Mouse (Mus musculus): ENCODE data around the gene Lmo4. TPM values are rescaled to one million over a fixed set of nuclear protein-coding genes. Genes with fewer than 3 reads are reported as not detected.

Lmo4 gene
- total and polyA plus RNA-seq, 2 experiments from 2014 or later, result 77.9 to 139 TPM

GRCm38 (mm10) chr3:144238482-144238881 lies 33.5 kb upstream of the Lmo4 start:
- no peak overlapping the region for H3K4me3 ChIP-seq (ENCODE audit: low read depth, low read length)
- H3K27ac ChIP-seq (ENCODE audit: low read depth, low read length), result no peak overlapping the region
- no peak for DNase-seq (ENCODE audit: low spot score)
- ATAC-seq (ENCODE audit: low FRiP score), result no peak
- H3K27me3 ChIP-seq (ENCODE audit: insufficient read depth, low read length), result no peaks in the 10 kb centered on the region
- H3K9ac ChIP-seq (replicated peaks; ENCODE audit: low read length, poor library complexity, severe bottlenecking), result no peak overlapping the region
- no peaks in the 10 kb centered on the region for H3K36me3 ChIP-seq (ENCODE audit: insufficient read depth, low read length)
- H3K9me3 ChIP-seq (ENCODE audit: low read length), result no peaks in the 10 kb centered on the region
- TF ChIP-seq CTCF (IDR thresholded peaks at IDR 0.05), result no peak
- WGBS, result 95% methylated on average over 11 of the region's 11 CpGs
- H3K4me2 ChIP-seq (ENCODE audit: low read depth, low read length, poor library complexity, severe bottlenecking), result no peak overlapping the region
- no peaks in the 10 kb centered on the region for H3K4me1 ChIP-seq (ENCODE audit: insufficient read depth, low read length)

DNA sequence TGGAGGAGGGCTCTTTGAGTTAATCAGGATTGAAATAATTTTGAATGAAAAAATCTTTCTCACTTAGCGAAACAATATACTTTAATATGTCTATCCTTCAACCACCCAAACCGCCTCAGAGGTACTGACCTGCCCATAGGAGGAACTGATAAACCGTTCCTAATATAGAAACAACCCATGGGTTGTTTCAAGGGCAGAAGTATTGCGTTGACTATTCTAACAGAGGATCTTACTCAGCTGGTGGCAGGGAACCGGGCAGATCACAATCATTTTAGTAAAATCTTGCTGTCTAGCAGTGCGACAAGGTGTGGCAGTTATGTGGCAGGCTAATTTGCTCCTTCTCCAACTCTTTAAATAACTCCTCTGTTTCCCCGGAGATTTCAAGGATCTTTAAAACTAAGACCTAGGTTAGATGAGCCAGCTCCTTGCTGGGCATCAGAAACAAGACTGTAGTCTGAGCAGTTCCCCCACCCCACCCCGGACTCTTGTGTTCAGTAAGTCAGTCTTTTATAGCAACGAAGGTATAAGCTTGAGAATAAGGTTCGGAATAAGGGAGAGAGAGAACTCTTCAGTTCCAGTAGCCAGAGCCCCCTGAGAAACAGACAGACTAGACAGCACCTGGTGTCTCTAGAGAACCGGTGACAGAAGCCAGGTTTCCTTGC lies 27.5 kb upstream of the Lmo4 start:
- Histone ChIP-seq H3K9ac (replicated peaks; ENCODE audit: low read length, poor library complexity, severe bottlenecking) (no peak overlapping the region), H3K4me1 (ENCODE audit: insufficient read depth, low read length) (no peaks in the 10 kb centered on the region), H3K4me3 (ENCODE audit: low read depth, low read length) (no peak overlapping the region), H3K27me3 (ENCODE audit: insufficient read depth, low read length) (no peaks in the 10 kb centered on the region), H3K9me3 (ENCODE audit: low read length) (no peaks in the 10 kb centered on the region), H3K4me2 (ENCODE audit: low read depth, low read length, poor library complexity, severe bottlenecking) (no peak overlapping the region), H3K27ac (ENCODE audit: low read depth, low read length) (no peak overlapping the region), H3K36me3 (ENCODE audit: insufficient read depth, low read length) (no peaks in the 10 kb centered on the region)
- DNase-seq (ENCODE audit: low spot score) (no peak), ATAC-seq (ENCODE audit: low FRiP score) (no peak)
- TF ChIP-seq CTCF (IDR thresholded peaks at IDR 0.05), result no peak
- 89% methylated on average over 11 of the region's 11 CpGs for WGBS

DNA sequence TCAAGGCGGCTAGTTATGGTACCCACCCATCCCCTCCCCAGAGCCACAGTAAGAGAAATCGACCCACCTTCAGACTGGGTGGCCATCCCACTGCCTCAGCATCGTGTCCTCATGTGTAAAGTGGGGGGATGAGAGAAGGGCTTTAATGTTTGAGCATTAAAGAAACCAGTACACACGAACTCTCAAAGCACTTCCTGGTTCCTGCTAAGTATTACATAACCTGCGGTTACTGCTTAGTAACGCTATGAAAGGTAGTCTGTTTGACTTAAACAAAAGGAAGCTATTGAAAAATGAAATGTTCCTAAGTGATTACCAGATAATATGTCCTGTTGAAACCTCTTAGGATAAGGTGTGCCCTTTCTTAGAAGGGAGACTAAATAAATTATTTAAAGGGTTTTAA lies 26.9 kb upstream of the Lmo4 start:
- Histone ChIP-seq H3K4me1 (ENCODE audit: insufficient read depth, low read length) (no peaks in the 10 kb centered on the region), H3K27ac (ENCODE audit: low read depth, low read length) (no peak overlapping the region), H3K27me3 (ENCODE audit: insufficient read depth, low read length) (no peaks in the 10 kb centered on the region), H3K4me3 (ENCODE audit: low read depth, low read length) (no peak overlapping the region), H3K36me3 (ENCODE audit: insufficient read depth, low read length) (no peaks in the 10 kb centered on the region), H3K9ac (replicated peaks; ENCODE audit: low read length, poor library complexity, severe bottlenecking) (no peak overlapping the region), H3K4me2 (ENCODE audit: low read depth, low read length, poor library complexity, severe bottlenecking) (no peak overlapping the region), H3K9me3 (ENCODE audit: low read length) (no peaks in the 10 kb centered on the region)
- no peak for TF ChIP-seq CTCF (IDR thresholded peaks at IDR 0.05)
- 88% methylated on average over 6 of the region's 6 CpGs for WGBS
- ATAC-seq (ENCODE audit: low FRiP score) (no peak), DNase-seq (ENCODE audit: low spot score) (no peak)

DNA sequence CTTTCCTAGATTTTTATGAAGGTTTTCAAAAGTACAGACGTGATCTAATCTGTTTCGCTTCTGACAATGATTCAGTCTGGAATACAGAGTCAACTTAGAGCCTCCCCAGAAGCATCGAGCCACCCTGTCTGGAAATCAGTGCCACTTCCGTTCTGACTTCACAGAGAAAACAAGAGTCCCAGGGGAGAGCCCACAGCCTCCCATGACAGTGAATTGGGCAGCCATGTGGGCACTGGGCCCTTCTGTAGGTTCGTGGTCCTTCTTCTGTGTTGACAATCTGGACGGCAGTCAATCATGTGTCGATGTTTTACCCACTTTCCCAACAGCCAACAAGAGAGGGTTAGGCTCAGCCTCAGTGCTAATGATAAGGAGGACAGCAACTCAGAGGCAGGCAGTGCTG lies 26.4 kb upstream of the Lmo4 start:
- Histone ChIP-seq H3K4me1 (ENCODE audit: insufficient read depth, low read length) (no peaks in the 10 kb centered on the region), H3K9ac (replicated peaks; ENCODE audit: low read length, poor library complexity, severe bottlenecking) (no peak overlapping the region), H3K4me3 (ENCODE audit: low read depth, low read length) (no peak overlapping the region), H3K9me3 (ENCODE audit: low read length) (no peaks in the 10 kb centered on the region), H3K36me3 (ENCODE audit: insufficient read depth, low read length) (no peaks in the 10 kb centered on the region), H3K4me2 (ENCODE audit: low read depth, low read length, poor library complexity, severe bottlenecking) (no peak overlapping the region), H3K27ac (ENCODE audit: low read depth, low read length) (no peak overlapping the region), H3K27me3 (ENCODE audit: insufficient read depth, low read length) (no peaks in the 10 kb centered on the region)
- no peak for DNase-seq (ENCODE audit: low spot score)
- no peak for TF ChIP-seq CTCF (IDR thresholded peaks at IDR 0.05)
- 88% methylated on average over 7 of the region's 7 CpGs for WGBS
- ATAC-seq (ENCODE audit: low FRiP score), result no peak

GRCm38 (mm10) chr3:144230016-144230415 lies 25.0 kb upstream of the Lmo4 start:
- Histone ChIP-seq H3K27me3 (ENCODE audit: insufficient read depth, low read length) (no peaks in the 10 kb centered on the region), H3K9me3 (ENCODE audit: low read length) (no peaks in the 10 kb centered on the region), H3K4me1 (ENCODE audit: insufficient read depth, low read length) (no peaks in the 10 kb centered on the region), H3K4me2 (ENCODE audit: low read depth, low read length, poor library complexity, severe bottlenecking) (no peak overlapping the region), H3K27ac (ENCODE audit: low read depth, low read length) (no peak overlapping the region), H3K36me3 (ENCODE audit: insufficient read depth, low read length) (no peaks in the 10 kb centered on the region), H3K4me3 (ENCODE audit: low read depth, low read length) (no peak overlapping the region), H3K9ac (replicated peaks; ENCODE audit: low read length, poor library complexity, severe bottlenecking) (no peak overlapping the region)
- ATAC-seq (ENCODE audit: low FRiP score) (no peak), DNase-seq (ENCODE audit: low spot score) (no peak)
- WGBS, result 68% methylated on average over 9 of the region's 9 CpGs
- TF ChIP-seq CTCF (IDR thresholded peaks at IDR 0.05), result no peak

- H3K4me2 ChIP-seq (ENCODE audit: low read depth, low read length, poor library complexity, severe bottlenecking), result no peak overlapping the region
- no peak overlapping the region for H3K27ac ChIP-seq (ENCODE audit: low read depth, low read length)
- no peak for TF ChIP-seq CTCF (IDR thresholded peaks at IDR 0.05)
- no peak overlapping the region for H3K9ac ChIP-seq (replicated peaks; ENCODE audit: low read length, poor library complexity, severe bottlenecking)
- H3K9me3 ChIP-seq (ENCODE audit: low read length), result no peaks in the 10 kb centered on the region
- no peak for ATAC-seq (ENCODE audit: low FRiP score)
- 52% methylated on average over 7 of the region's 7 CpGs for WGBS
- no peak for DNase-seq (ENCODE audit: low spot score)
- no peaks in the 10 kb centered on the region for H3K27me3 ChIP-seq (ENCODE audit: insufficient read depth, low read length)
- no peak overlapping the region for H3K4me3 ChIP-seq (ENCODE audit: low read depth, low read length)
- H3K36me3 ChIP-seq (ENCODE audit: insufficient read depth, low read length), result no peaks in the 10 kb centered on the region
- H3K4me1 ChIP-seq (ENCODE audit: insufficient read depth, low read length), result no peaks in the 10 kb centered on the region
Measured at GRCm38 (mm10) chr3:144229312-144229711, 24.3 kb upstream of the Lmo4 start.

Data from midbrain, postnatal 0 days (tissue).